Mouse (Mus musculus): ENCODE measurements around the gene Myo9b.
A peak's percentile ranks its signal among the peaks of the same experiment; 100 is the strongest.

The Myo9b gene

DNA sequence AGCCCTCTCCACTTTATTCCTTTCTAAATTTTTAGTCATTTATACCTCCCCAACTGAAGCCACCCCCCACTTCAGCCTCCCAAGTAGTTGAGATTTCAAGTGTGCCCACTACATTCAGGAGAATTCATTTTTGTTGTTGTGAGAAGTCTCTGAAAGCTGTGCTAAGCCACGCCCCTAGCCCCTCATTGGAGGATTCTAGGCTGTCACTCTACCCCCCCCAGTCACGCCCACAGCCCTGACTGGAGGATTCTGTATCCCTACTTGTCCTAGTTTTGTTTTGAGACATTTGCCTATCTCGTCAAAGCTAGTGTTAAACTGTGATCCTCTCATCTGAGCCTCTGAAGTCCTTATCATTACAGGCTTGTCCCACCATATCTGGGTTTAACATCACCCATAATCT lies 120.4 kb downstream of the Myo9b start:
- no peak for DNase-seq

- no peak for DNase-seq
Observed at GRCm38 (mm10) chr8:71394481-71394880, 122.0 kb downstream of the Myo9b start.

GRCm38 (mm10) chr8:71395071-71395470 lies 122.6 kb downstream of the Myo9b start:
- no peak for DNase-seq

GRCm38 (mm10) chr8:71395629-71396028 lies 123.1 kb downstream of the Myo9b start, which contains the start of gene Ushbp1:
Ushbp1 (minus strand) TSS chr8:71395802.
- no peak for DNase-seq

DNA sequence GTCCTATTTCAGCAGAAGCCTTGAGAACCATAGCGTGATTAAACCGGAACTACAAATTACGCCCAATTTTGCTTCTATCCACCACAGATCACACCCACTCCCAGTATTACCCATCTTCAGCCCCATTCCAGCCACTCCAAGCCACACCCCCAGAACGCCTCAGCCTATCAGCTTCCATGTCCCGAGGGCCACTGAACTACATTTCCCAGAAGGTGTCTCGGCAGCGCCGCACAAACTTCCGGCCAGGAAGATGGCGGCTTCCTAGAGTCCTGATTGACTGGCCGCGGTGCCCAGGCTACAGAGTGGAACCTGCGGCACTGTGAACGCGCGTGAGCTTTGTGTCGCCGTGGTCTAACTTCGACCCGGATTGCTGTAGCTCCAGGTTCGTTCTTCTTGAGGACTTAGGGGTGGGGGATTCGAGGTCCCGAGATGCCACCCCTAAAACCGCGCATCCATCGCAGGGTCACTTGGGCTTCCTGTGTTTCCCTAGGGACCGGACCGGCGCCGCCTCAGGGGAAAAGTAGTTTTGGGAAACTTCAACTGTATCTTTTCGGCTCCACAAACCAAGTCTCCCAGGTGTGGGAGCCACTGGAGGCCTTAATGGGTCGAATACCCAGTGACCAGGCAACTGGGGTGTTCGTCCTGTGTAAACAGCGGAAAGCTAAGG lies 124.3 kb downstream of the Myo9b start, which contains the start of gene Babam1:
Babam1 (plus strand) TSS at position 223 of the 667 bp plus-strand sequence.
- peak; percentile 83 to 87 for DNase-seq

DNA sequence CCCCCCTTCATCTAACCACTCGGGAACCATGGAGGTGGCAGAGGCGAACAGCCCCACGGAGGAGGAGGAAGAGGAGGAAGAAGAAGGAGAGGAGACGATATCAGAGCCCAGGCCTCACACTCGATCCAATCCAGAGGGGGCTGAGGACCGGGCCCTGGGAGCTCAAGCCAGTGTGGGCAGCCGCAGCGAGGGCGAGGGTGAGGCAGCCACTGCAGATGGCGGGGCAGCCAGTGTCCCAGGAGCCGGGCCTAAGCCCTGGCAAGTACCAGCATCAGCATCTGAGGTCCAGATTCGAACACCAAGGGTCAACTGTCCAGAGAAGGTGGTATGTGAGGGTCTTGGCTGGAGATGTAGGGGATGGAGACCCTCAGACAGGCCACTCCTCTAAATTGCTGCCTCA lies 125.2 kb downstream of the Myo9b start:
- no peak for DNase-seq

- DNase-seq, result no peak
Observed at GRCm38 (mm10) chr8:71400826-71401225, 128.3 kb downstream of the Myo9b start.

GRCm38 (mm10) chr8:71401454-71401853 lies 128.9 kb downstream of the Myo9b start:
- DNase-seq, result no peak

GRCm38 (mm10) chr8:71402446-71402964 lies 130.0 kb downstream of the Myo9b start:
- no peak for DNase-seq

- DNase-seq, result no peak
Observed at GRCm38 (mm10) chr8:71403107-71403885, 130.8 kb downstream of the Myo9b start.

DNA sequence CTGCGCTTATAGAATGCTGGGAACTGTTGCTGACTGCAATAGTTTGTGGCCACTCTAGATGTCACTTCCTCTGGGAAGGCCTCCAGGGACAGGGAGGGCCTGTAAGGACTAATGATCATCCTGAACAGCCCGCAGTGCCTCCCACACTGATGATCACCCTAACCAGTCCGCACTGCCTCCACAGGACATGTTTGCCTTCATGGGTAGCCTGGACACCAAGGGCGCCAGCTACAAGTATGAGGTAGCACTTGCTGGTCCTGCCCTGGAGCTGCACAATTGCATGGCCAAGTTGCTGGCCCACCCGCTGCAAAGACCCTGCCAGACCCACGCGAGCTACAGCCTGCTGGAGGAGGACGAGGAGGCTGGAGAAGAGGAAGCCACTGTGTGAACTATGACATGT lies 131.5 kb downstream of the Myo9b start:
- no peak for DNase-seq

DNA sequence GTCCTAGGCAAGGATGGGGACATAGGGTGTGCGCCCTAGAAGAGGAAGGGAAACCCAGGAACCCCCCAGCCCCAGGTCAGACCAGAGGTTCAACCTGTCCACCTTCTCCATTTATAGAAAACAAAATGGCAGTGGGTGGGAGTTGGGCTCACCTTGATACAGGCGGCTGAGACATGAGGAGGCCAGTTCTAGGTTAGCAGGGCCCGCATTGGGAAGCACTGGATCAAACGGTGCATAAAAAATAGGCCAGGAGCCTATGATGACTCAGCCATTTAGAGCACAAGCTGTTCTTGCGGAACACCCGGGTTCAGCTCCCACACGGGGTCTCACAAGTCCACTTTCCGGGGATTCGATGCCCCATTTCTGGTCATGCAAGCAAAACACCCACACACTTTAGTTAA lies 132.4 kb downstream of the Myo9b start:
- no peak for DNase-seq

GRCm38 (mm10) chr8:71405401-71406098 lies 133.0 kb downstream of the Myo9b start, which contains the start of gene Ankle1:
Ankle1 (plus strand) TSS chr8:71406010.
- DNase-seq, result peak; percentile 90 to 92

DNA sequence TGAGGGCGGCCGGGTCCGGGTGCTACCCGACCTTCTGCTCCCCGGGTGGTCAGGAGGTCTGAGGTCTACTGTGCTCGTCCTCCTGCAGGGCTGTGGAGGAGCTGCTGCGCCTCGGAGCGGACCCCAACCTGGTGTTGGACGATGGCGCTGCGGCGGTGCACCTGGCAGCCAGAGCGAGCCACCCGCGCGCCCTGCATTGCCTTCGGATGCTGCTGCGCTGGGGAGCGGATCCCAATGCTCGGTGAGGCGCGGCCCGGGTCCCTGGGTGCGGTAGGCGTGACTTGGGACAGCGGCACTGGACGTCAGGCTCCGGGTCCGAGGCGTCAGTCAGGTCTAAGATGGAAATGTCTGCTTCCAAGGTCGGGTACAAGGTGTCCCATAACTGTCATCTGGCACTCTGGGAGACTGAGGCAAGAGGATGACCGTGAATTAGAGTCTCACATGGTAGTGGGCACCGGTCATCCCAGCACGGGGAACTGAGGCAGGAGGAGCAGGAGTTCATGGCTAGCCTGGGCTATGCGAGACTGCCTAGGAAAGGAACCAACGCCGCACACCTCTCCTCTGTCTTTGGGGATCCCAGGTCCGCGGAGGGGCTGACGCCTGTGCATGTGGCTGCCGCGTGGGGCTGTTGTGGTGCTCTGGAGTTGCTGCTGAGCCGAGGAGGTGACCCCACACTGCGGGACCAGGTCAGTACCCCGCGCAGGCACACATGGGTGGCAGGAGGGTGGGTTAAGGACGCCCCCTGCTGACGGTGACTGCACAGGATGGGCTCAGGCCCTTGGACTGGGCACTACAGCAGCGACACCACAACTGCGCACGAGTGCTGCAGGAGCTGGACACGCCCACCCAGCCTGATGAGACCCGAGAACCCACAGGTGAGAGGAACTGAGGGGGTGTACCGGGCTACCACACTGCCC lies 133.8 kb downstream of the Myo9b start:
- peak in 1 of 2 experiments; percentile 62 for DNase-seq

DNA sequence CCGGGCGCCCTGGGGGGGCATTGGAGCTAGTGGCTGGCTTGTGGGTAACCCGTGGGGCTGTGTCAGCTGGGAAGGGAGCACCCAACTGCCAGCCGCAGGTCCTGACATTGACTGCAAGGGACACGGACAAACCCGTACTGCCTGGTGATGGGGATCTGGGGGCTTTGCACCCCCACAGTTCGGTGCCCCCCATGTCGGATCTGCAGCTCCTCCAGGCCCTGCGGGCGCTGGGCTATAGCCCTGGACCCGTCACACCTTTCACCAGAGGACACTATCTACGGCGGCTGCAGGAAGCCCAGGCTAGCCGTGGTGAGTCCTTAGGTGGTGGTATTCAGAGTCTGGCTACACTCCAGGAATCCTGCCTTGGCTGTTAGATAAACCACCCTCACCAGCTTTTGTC lies 134.9 kb downstream of the Myo9b start:
- DNase-seq, result no peak

- DNase-seq, result no peak
Observed at GRCm38 (mm10) chr8:71408231-71408630, 135.7 kb downstream of the Myo9b start.
